ENCODE assay signal across 8 mouse cellular contexts in genomic region chr11:102276411-102276915, GRCm38 (mm10). TPM values are rescaled to one million over a fixed set of nuclear protein-coding genes. Genes with fewer than 3 reads are reported as not detected.
DNase-seq lines count a peak whose midpoint lies in the region; ATAC-seq and TF ChIP-seq lines count a peak whose summit lies in the region.

No protein-coding gene starts in this region.

- 2% methylated on average over 33 of the region's 33 CpGs for WGBS in thymus, adult 2 months
- WGBS in limb, embryonic 15.5 days, result under 1% methylated on average over 29 of the region's 33 CpGs
- 2% methylated on average over 33 of the region's 33 CpGs for WGBS in neural tube, embryonic 13.5 days

- no peaks in the 10 kb centered on the region for H3K36me3 ChIP-seq in thymus, adult 2 months (ENCODE audit: control insufficient read depth, insufficient read depth, low read length)
- no peaks in the 10 kb centered on the region for H3K36me3 ChIP-seq in limb, embryonic 15.5 days
- no peaks in the 10 kb centered on the region for H3K36me3 ChIP-seq in neural tube, embryonic 13.5 days

- no peaks in the 10 kb centered on the region for H3K9me3 ChIP-seq in limb, embryonic 15.5 days
- H3K9me3 ChIP-seq in neural tube, embryonic 13.5 days, result no peaks in the 10 kb centered on the region

- no peak for TF ChIP-seq CTCF in thymus, adult 2 months (IDR thresholded peaks at IDR 0.05; ENCODE audit: borderline replicate concordance, control insufficient read depth, extremely low read depth, insufficient read depth, low read length, poor library complexity)

- no peak overlapping the region for H3K27ac ChIP-seq in thymus, adult 2 months (ENCODE audit: control insufficient read depth, insufficient read depth, low read length)
- peak overlapping the region; percentile 51 for H3K27ac ChIP-seq in limb, embryonic 15.5 days
- H3K27ac ChIP-seq in neural tube, embryonic 13.5 days (replicated peaks), result no peak overlapping the region

- no peaks in the 10 kb centered on the region for H3K27me3 ChIP-seq in thymus, adult 2 months (ENCODE audit: control insufficient read depth, insufficient read depth, low read length)
- H3K27me3 ChIP-seq in limb, embryonic 15.5 days, result no peaks in the 10 kb centered on the region
- peaks cover 18% of the 10 kb centered on the region for H3K27me3 ChIP-seq in neural tube, embryonic 13.5 days

- peak overlapping the region; percentile 5; the same call in 1 of the 2 replicates for H3K4me3 ChIP-seq in thymus, adult 2 months (ENCODE audit: control insufficient read depth, insufficient read depth, low read length)
- peak overlapping the region; percentile 42 for H3K4me3 ChIP-seq in limb, embryonic 15.5 days
- H3K4me3 ChIP-seq in neural tube, embryonic 13.5 days, result peak overlapping the region; percentile 40

- DNase-seq in cerebellum, adult 11-12 months, result peak; percentile 47
- DNase-seq in thymus, adult 2 months, result no peak
- no peak for DNase-seq in thymus, postnatal 10 days (ENCODE audit: low spot score in 2 of 2)
- peak; percentile 46 to 50 for DNase-seq in heart, postnatal 10 days
- no peak for DNase-seq in ovary, postnatal 36 days (ENCODE audit: low spot score)

- ATAC-seq in cerebellum, adult (ENCODE audit: insufficient number of reproducible peaks, low FRiP score, low TSS enrichment), result no peak; the same call in 1 of the 2 replicates
- peak; percentile 33; the same call in 1 of the 2 replicates for ATAC-seq in limb, embryonic 15.5 days (ENCODE audit: insufficient number of reproducible peaks, low FRiP score, low TSS enrichment, low read depth)
- ATAC-seq in neural tube, embryonic 13.5 days (ENCODE audit: low read depth), result peak; percentile 81

- peak overlapping the region; percentile 51 for H3K9ac ChIP-seq in limb, embryonic 15.5 days
- H3K9ac ChIP-seq in neural tube, embryonic 13.5 days, result peak overlapping the region; percentile 70

- H3K4me1 ChIP-seq in thymus, adult 2 months (replicated peaks; ENCODE audit: control insufficient read depth, insufficient read depth, low read length), result 0 out of 2 replicates have a peak, but pooled peaks cover 4% of the 10 kb centered on the region
- peaks cover 14% of the 10 kb centered on the region for H3K4me1 ChIP-seq in limb, embryonic 15.5 days
- H3K4me1 ChIP-seq in neural tube, embryonic 13.5 days (replicated peaks), result peaks cover 14% of the 10 kb centered on the region

- H3K4me2 ChIP-seq in limb, embryonic 15.5 days, result peak overlapping the region; percentile 90
- peak overlapping the region; percentile 78 for H3K4me2 ChIP-seq in neural tube, embryonic 13.5 days

- intact Hi-C loops in heart, postnatal 10 days (cut with DNase I), result no loop called here

- TF ChIP-seq POLR2A in thymus, adult 2 months (IDR thresholded peaks at IDR 0.05; ENCODE audit: control insufficient read depth, extremely low read depth, insufficient read depth, low read length, poor library complexity), result no peak

RNA-seq across cellular contexts. Expression of gene Asb16, which starts 7.9 kb away (rescaled TPM):
- polyA plus RNA-seq in thymus, adult 2 months (2012; rRNA removed), result 0.12 and 0.27 TPM in 2 replicates
- under 1 TPM; 0.52 to 0.69 TPM for total RNA-seq in heart, postnatal 10 days (2021)
- 0.20 and 0.24 TPM in 2 replicates for polyA plus RNA-seq in limb, embryonic 15.5 days (2015; fragmentation: Nextera tagmentation; extraction: Ambion mirVana)
- polyA plus RNA-seq in neural tube, embryonic 13.5 days (2015; fragmentation: Nextera tagmentation; extraction: Ambion mirVana), result not detected in 2 replicates

RNA-seq across cellular contexts. Expression of gene Tmub2, which starts 8.3 kb away (rescaled TPM):
- polyA plus RNA-seq in thymus, adult 2 months (2012; rRNA removed), result 74.1 and 74.2 TPM in 2 replicates
- 10 to 100 TPM; 29.0 to 31.1 TPM for total RNA-seq in heart, postnatal 10 days (2021)
- 53.4 and 53.9 TPM in 2 replicates for polyA plus RNA-seq in limb, embryonic 15.5 days (2015; fragmentation: Nextera tagmentation; extraction: Ambion mirVana)
- polyA plus RNA-seq in neural tube, embryonic 13.5 days (2015; fragmentation: Nextera tagmentation; extraction: Ambion mirVana), result 79.6 and 81.4 TPM in 2 replicates

RNA-seq across cellular contexts. Expression of gene Atxn7l3, which starts 20.0 kb away (rescaled TPM):
- 89.9 TPM in 2 replicates for polyA plus RNA-seq in thymus, adult 2 months (2012; rRNA removed)
- 10 to 100 TPM; 34.1 to 38.3 TPM for total RNA-seq in heart, postnatal 10 days (2021)
- 15.0 and 18.0 TPM in 2 replicates for polyA plus RNA-seq in limb, embryonic 15.5 days (2015; fragmentation: Nextera tagmentation; extraction: Ambion mirVana)
- 26.7 and 30.6 TPM in 2 replicates for polyA plus RNA-seq in neural tube, embryonic 13.5 days (2015; fragmentation: Nextera tagmentation; extraction: Ambion mirVana)

RNA-seq across cellular contexts. Expression of gene BC030867, which starts 27.8 kb away (rescaled TPM):
- polyA plus RNA-seq in thymus, adult 2 months (2012; rRNA removed), result 13.0 and 17.7 TPM in 2 replicates
- total RNA-seq in heart, postnatal 10 days (2021), result 1 to 10 TPM; 1.7 to 1.8 TPM
- polyA plus RNA-seq in limb, embryonic 15.5 days (2015; fragmentation: Nextera tagmentation; extraction: Ambion mirVana), result 13.0 and 13.8 TPM in 2 replicates
- 1.9 and 3.7 TPM in 2 replicates for polyA plus RNA-seq in neural tube, embryonic 13.5 days (2015; fragmentation: Nextera tagmentation; extraction: Ambion mirVana)

RNA-seq across cellular contexts. Expression of gene Ubtf, which starts 43.1 kb away (rescaled TPM):
- 59.7 and 67.9 TPM in 2 replicates for polyA plus RNA-seq in thymus, adult 2 months (2012; rRNA removed)
- 10 to 100 TPM; 78.3 to 80.9 TPM for total RNA-seq in heart, postnatal 10 days (2021)
- 76.0 and 85.7 TPM in 2 replicates for polyA plus RNA-seq in limb, embryonic 15.5 days (2015; fragmentation: Nextera tagmentation; extraction: Ambion mirVana)
- 78.2 and 83.9 TPM in 2 replicates for polyA plus RNA-seq in neural tube, embryonic 13.5 days (2015; fragmentation: Nextera tagmentation; extraction: Ambion mirVana)

Comparison
In these comparisons a context has a peak if more than half of its experiments do, and no peak if none do; other contexts are left out.
1. DNase-seq: peak in cerebellum, adult 11-12 months (single experiment) and heart, postnatal 10 days (2 of 2); none in thymus, adult 2 months (single experiment), thymus, postnatal 10 days (0 of 2) and ovary, postnatal 36 days (single experiment).
2. Peak in every context shown above with its lines, with median percentiles within 50 percentile points of each other: H3K4me3 ChIP-seq.